Mouse (Mus musculus): ENCODE results near the gene Pisd.

The Pisd gene

DNA sequence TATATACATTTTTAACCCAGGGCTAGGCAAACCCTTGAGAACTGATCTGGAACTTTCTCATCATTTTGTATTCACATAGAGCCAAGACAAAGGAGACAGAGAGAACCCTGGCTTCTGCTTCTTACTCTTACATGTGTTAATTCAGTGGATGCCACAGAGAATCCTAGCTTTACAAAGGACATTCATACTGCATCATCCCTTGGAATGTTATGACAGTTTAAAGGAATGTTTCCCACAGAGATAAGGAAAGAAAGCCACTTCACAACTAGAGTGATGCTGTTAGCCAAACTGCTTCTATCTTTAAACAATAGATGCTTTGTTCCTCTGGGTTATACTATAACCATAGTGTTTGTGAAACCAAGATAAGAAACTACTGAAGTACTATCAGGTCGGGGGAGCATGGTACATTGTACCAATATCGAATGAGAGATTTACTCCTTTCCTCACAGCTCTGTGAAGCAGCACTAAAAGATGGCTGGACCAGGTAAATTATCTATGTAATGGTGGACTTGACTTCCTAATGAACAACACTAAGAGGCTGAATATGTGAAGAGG, 79.1 kb downstream of the Pisd start:
- DNase-seq, result no peak

DNA sequence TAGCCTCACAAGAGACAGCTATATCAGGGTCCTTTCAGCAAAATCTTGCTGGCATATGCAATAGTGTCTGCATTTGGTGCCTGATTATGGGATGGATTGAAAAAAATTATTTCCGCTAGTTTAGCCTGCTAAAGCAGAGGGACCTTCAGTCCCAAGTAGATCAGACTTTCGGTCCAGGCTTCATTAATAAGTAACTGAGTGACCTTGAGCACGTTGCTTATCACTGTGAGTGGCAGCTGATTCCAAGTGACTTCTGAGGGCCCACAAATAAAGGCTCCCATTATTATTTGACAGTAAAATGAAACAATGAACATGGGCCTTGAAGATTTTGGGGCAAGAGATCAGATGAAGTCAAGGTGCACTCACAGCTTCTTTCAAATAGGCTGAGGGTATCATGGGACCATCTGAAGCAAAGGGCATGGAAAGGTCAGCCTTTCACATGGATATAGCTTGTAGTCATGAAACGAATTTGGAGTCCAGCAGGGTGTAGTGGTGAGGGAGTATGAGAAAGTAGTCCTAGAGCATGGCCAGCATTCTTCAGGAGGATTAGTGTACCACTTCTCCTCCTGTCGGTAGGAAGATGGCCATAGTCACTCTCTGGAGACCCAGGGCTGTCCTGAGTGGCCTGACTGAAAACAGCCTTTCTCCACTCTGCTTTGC, 88.1 kb downstream of the Pisd start:
- DNase-seq, result no peak

DNA sequence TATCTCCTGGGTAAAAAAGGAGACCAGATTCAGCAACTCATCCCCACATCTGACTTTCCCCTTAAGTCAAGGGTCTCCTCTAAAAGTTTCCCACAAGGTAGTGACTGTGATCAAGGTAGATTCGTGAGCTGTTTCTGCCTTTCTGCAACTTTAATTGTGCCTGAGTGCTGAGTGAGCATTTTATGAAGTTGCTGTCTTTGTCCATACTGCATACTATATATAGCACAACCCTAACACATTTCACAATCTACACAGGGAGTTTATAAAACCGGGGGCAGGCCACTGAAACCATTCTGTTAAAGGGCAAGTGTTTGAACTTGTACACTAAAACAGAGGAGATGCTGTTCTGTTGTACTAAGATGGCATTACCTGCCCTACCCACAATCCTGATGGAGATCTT, 92.0 kb downstream of the Pisd start:
- no peak for DNase-seq
